Mouse (Mus musculus) neural tube, embryonic 10.5 days (tissue): ENCODE measurements at regions not wholly inside any gene's neighbourhood (a gene's known extent, or its start where the extent isn't known, plus 50 kb on each side); places are given as distances from the start of the nearest gene placed in this dataset.

ENCODE experiments used
- DNase-seq: peaks from one replicate; pipeline ENCODE4 v3.0.0-alpha.2; 2017; ENCODE audit warnings: low spot score; ENCODE audit errors: extremely low spot score

DNA sequence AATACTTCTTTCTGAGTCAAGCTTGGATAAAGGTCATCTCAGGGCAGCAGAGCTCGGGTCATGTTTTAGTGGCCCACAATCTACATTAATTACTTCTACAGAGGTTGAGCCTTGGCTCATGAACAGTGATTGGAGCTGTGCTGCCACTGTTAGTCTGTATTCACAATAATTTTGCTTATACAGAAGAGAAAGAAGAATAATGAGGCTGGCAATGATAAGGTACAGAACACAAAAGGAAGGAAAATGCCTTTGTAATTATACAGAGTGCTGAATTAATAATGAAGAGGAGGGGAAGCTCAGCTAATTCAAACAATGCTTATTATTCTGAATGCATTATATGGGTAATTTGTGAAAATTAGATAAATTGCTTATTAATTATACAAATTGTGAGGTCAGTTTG lies 573.9 kb upstream of the Cblb start:
- no peak for DNase-seq

DNA sequence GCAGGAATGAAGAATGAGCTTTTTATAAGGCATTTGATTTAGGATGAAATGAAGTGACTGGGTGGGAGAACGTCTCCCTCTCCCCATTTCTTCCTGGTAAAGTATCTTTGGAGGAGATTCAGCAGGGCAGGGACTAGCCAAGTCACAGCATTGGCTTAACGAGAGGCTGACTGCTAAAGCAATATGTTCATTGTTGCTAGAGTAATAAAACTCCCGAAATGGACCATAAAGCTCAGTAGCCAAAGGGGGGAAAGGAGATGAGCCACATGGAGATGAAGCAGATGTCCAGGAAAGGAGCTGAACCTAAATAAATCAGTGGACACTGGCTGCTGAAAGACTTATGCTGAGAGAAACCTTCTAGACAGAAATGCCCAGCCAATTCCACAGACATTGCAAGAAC lies 555.3 kb upstream of the Cblb start:
- DNase-seq, result no peak

DNA sequence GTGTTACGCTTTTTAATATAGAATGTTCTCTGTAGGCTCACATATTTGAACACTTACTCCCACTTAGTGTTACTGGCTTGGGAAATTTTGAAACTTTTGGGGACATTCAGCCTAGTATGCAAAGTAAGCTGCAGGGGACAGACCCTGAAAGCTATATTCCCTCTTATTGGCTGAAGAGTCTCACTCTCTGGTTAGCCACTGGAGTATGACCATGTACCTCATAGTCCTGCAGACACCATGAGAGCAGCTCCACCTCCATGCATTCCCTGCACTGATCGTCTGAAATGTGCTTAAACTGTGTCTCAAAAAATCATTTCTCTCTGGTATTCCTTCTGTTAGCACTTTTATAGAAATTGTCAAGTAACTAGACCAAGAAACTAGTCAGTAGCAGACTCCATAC lies 534.9 kb upstream of the Cblb start:
- no peak for DNase-seq

GRCm38 (mm10) chr16:51497777-51498176 lies 533.2 kb upstream of the Cblb start:
- DNase-seq, result no peak

DNA sequence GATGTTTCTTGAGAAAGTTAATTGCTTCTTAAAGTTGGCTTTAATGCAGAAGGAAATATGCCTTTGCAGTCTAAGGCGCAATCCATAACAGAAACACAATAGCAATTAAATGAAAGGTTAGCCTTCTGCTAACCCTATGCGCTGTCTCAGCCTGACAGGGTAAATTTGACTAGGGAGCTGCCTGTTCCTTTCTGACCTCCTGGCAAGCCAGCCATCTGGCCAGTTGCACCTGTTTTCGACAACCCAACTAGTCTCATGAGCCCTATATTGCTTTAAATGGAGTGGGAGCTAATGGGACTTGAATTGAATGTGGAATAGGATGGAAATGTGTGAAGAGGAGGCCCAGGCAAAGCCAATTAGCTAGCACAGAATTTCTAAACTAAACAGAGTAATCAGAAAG lies 513.9 kb upstream of the Cblb start:
- DNase-seq, result no peak

DNA sequence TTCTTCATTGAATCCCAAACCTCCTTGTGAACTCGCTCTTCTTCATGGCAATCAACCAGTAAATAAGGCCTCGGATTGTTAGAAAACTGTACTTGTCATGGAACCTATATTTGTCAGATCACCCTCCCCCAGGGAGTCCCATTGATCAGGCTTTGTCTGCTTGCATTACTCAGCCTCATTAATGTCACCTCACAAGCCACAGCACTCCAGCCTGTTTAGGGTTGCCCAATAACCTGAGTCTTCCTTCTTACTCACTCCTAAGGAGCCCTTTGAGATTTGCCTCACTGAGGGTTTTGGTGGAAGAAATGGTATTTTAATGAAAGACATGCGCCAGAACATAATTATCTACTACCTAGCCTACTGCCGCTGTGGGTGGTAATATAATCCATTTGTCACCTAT lies 510.3 kb upstream of the Cblb start:
- DNase-seq, result peak; percentile 13

DNA sequence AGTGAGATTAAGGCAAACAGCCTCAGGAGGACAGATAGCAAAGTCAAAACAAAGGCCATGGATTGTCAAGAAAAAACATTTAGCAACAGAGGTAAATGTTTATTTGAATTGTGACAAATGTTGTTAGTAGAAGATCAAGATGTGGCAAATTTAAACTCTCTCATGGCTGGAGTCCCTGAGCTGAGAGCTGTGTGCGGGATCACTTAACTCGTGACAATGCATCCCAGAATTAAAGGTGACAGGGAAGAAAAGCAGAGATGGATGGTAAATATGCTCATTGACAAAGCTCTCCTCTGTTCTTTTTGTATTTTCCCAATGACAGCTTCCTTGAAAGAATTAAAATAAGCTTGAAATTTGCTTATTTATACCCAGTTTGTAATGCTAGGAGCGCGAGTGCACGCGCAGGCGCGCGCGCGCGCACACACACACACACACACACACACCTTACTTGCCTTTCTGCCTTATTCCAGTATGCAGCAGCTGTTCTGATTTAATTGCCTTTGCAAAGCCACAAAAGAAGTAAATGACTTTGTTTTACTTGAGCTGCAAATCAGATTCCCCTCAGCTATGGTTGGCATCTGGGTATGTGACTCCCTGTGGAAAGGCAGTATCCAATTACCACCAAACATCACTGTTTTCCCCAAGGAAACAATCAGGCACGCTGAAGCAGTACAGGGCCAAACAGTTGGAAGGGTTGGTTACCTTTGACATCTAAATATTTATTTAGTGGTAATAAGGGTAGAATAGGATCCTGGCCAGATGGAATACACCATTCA lies 509.5 kb upstream of the Cblb start:
- peak; percentile 14 for DNase-seq

DNA sequence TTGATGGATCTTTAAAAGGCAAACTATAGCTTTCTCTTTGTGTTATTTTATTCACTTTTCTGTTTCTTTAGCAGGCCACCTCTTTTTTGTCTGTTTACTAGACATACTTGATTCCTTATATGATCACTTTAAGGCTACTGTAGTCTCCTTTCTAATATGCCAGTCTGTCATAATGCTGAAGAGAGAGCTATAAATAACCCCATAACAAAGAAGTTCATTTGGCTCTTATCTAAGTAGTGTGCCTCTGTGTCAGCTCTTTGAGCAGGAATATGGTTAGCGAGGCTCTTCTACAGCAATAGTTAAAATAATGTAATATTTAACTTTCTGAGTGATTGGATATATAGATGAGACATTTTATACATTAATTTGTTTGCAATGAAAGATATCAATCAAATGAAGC lies 507.0 kb upstream of the Cblb start:
- no peak for DNase-seq

- DNase-seq, result no peak
These were observed 498.5 kb upstream of the Cblb start for GRCm38 (mm10) chr16:51532496-51532895.

GRCm38 (mm10) chr16:51543769-51544168 lies 487.3 kb upstream of the Cblb start:
- no peak for DNase-seq

DNA sequence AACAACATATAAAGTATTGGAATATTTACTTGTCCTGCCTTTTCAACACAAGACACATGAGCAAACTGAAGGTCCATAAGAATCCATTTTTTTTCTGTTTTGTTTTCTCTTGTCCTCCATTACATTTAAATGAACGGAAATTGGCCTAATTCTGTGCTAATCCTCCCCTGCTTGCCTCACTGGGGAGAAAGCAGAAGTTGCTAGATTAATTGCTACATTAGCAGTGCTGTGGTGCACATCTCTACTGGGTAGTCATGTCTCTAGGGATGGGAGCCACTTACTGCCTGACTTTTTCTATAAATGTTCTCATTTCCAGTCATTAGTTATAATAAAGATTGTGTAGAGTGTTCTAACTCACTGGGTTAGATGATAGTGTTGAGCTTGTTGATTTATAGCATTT lies 484.0 kb upstream of the Cblb start:
- no peak for DNase-seq

DNA sequence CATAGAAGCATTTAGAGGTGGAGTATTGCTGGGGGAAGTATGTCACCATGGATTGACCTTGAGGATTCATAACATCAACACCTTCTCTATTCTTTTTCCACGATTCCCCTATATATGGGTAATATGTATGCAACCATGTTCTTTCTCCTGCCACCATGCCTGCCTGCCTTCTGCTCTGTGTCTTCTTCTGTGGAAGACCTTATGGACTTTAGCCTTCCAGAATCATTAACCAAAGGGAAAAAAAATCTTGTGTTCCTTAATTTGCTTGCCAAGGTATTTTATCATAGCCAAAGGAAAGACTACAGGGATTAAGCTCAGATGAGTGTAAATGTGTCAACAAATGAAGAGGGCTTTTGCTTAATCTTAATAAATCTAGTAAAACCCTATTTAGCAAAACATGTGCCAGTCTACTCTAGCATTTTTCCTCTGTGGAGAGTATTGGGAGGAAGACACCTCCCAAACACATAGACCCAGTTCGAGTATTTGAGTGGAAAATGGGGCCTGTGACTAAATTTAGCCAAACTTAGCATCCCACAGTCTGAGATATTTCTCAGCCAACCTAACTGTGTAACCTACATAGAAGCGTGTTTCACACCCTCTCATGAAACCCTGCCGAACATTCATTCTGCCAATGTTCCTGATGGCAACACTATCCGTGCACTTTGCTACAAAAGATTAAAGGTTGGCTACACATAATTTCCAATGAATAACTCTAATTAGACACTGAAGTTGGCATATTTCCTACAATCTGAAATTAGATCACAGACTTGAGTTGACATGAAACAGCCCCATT lies 468.0 kb upstream of the Cblb start:
- no peak for DNase-seq

DNA sequence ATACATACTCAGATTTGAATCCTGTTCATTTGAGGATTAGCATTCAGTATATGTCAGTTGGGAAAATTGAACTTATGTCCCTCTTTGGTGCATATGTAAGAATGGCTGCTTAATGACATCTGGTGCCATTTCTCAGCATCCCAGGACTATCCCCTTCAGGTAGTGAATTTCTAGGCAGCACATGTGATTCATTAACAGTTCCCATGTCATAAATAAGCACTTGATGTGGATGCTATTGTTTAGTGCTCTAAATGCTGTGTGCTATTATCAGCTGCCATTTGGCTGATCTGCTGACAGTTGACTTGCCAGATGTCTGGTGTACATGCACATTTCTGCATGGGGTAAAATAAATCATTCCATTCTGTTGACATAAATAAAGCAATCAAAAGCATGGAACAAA lies 467.0 kb upstream of the Cblb start:
- no peak for DNase-seq

GRCm38 (mm10) chr16:51577915-51578593 lies 453.0 kb upstream of the Cblb start:
- no peak for DNase-seq

- no peak for DNase-seq
These were observed 450.5 kb upstream of the Cblb start for GRCm38 (mm10) chr16:51580525-51580924.

DNA sequence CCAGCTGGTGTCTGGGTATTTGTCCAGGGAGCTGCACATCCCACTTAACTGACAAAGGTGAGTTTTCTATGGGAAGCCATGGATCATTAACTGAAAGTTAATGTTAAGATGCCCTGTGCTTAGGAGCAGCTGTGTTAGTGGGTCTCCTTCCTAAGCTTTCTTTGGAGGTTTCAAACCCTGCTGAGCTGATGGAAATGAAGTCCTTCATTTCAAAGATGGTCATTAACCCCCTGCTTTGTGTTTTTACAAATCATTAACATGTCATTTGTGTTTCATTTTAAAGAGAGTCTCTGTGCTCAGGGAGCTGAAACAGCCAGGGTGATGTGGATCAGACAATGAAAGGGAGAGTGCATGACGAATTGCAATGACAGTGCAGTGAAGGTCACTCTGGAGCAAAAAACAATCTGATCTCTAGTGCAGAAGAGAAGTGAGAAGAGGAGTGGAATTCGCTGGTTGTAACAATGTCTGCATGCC lies 441.1 kb upstream of the Cblb start:
- DNase-seq, result no peak

DNA sequence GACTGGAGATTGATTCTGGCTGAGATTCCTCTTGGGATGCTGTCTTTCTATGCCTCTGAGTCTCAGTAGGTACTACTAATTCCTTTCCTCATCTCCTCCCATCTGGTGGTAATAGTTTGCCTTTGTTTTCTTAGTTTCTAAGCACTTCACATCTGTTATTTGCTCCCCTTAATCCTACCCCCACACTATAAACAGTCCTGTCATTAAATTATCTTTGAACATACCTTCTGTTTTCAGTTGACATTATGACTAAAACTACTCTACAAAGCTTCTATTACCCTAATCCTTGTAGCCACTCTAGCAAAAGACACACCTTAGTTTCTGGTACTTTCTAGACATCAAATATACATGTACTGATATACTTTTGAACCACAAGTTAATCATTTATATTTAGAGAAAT lies 413.4 kb upstream of the Cblb start:
- no peak for DNase-seq

DNA sequence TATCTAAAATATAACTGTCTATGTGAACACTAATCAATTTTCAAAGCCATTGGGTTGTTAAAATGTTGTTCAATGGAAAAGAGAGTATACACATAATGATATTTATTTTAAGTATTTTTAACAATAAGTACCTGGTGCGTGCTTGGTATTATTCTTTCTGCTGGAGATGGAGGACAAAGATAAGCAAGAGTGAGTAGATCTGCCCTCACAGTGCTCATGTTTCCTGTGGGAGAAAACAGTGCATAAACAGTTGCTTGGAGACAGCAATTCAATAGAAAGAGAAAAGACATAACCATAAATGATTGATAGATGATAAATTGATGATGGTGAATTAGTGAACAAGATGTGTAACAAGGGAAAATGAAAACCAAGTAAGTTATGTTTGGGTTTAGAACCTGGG lies 384.4 kb upstream of the Cblb start:
- no peak for DNase-seq

DNA sequence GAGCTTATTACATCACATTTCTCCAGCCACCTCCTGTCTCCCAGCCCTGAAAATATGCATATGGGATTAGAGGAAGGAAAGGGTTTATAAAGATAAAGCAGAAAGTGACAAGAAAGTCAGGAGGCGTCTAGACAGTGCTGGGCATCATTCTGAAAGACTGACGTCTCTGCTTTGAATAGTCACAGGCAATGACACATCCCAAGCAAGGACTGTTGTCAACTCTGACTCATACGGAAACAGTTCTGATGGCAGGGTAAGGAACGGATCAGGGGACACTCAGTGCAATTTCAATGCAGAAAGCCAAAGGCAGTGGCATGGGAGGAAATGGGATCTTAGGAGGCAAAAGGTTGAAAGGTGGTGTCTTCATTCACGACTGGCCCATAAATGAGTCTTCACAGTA lies 380.9 kb upstream of the Cblb start:
- no peak for DNase-seq

DNA sequence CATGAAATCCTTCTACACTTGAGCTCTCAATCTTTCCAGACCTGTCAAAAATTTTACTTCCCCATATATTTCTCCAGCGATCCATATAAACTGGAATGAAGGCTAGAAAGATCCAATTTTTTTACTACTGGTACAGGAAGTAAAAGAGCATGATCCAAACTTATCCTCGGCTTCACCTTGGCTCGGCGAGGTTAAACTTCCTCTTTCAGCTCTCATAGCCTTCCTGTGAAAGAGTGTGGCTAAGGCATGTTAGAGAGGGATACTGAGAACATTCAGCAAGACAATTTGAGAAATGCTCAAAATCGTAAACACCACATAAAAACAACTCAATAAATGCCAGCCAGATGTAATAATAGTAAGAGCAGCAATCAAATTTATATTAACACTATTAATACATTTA lies 380.3 kb upstream of the Cblb start:
- DNase-seq, result no peak

- no peak for DNase-seq
These were observed 369.3 kb upstream of the Cblb start for GRCm38 (mm10) chr16:51661693-51662092.

DNA sequence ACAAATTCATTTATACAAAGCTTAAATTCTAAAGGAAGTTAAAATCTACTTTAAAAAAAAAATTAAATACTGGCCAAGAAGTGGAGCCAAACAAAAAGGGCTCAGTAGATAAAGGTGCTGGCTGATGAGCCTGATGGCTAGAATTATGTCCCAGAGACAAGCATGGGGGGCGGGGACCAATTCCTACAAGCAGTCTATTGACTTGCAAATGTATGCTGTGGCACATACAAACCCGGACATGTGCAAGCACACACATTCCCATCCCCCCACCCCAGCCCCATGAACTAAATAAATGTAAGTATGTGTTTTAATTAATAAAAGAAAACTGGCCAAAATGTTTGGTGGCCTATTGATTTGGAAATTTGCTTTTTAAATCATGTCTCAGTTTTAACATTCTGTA lies 366.7 kb upstream of the Cblb start:
- DNase-seq, result no peak
